Mouse (Mus musculus): ENCODE results near the gene Tusc2. TPM values are rescaled to one million over a fixed set of nuclear protein-coding genes. Genes with fewer than 3 reads are reported as not detected.

The Tusc2 gene
- polyA plus RNA-seq (2015; fragmentation: Nextera tagmentation; extraction: Ambion mirVana), result 95.3 and 114 TPM in 2 replicates

GRCm38 (mm10) chr9:107563029-107563581 lies at the start of gene Tusc2:
Gene Tusc2, plus strand, starts transcription at chr9:107563255.
- Histone ChIP-seq H3K27ac (replicated peaks) (peak within 1 kb of the TSS; percentile 80), H3K4me1 (replicated peaks) (peaks cover 43% of the 10 kb centered on the region), H3K9ac (peak within 1 kb of the TSS; percentile 95), H3K9me3 (no peaks in the 10 kb centered on the region), H3K27me3 (no peaks in the 10 kb centered on the region), H3K4me2 (peak within 1 kb of the TSS; percentile 78), H3K36me3 (peaks cover 69% of the 10 kb centered on the region), H3K4me3 (peak within 1 kb of the TSS; percentile 97)
- peak; percentile 94 for ATAC-seq (ENCODE audit: low read depth)
- WGBS, result under 1% methylated on average over 46 of the region's 46 CpGs

GRCm38 (mm10) chr9:107514303-107514955 lies 48.6 kb upstream of the Tusc2 start:
- peak overlapping the region; percentile 86; the same call in 1 of the 2 replicates for H3K27ac ChIP-seq (replicated peaks)
- WGBS, result 23% methylated on average over 14 of the region's 14 CpGs
- peak; percentile 24; the same call in 1 of the 2 replicates for ATAC-seq (ENCODE audit: low read depth)

DNA sequence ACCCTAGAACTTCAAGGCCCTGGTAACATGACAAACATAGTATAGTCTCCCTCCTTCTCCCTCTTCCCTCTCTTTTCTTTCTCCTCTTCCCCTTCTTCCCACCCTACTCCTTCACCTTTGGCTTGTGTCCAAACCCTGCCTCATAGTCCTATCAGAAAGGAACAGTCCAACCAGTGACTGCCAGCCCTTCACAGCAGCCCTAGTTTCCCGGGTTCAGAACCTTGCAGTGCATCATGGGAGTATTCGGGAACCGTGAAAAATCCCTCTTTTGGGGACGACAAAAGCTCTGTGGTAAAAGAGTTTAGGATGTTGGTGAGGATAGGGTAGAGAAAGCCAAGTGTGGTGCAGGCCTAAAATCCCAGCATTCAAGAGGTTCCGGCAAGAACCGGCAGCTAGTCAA lies 42.7 kb upstream of the Tusc2 start:
- H3K4me3 ChIP-seq, result no peak overlapping the region
- WGBS, result 38% methylated on average over 6 of the region's 6 CpGs
- H3K36me3 ChIP-seq, result peaks cover 42% of the 10 kb centered on the region
- H3K4me1 ChIP-seq (replicated peaks), result peaks cover 28% of the 10 kb centered on the region
- H3K27ac ChIP-seq (replicated peaks), result no peak overlapping the region; the same call in 1 of the 2 replicates
- H3K9ac ChIP-seq, result no peak overlapping the region
- no peak for ATAC-seq (ENCODE audit: low read depth)
- H3K4me2 ChIP-seq, result no peak overlapping the region
- no peaks in the 10 kb centered on the region for H3K9me3 ChIP-seq
- peaks cover 21% of the 10 kb centered on the region for H3K27me3 ChIP-seq

More at GRCm38 (mm10) chr9:107514303-107514955, 48.6 kb upstream of the Tusc2 start:
- Histone ChIP-seq H3K9ac (no peak overlapping the region; the same call in 1 of the 2 replicates), H3K36me3 (peaks cover 26% of the 10 kb centered on the region; the same call in 1 of the 2 replicates), H3K9me3 (no peaks in the 10 kb centered on the region), H3K4me3 (no peak overlapping the region), H3K27me3 (peaks cover 3% of the 10 kb centered on the region; the same call in 1 of the 2 replicates), H3K4me2 (no peak overlapping the region), H3K4me1 (replicated peaks) (peaks cover 51% of the 10 kb centered on the region)

DNA sequence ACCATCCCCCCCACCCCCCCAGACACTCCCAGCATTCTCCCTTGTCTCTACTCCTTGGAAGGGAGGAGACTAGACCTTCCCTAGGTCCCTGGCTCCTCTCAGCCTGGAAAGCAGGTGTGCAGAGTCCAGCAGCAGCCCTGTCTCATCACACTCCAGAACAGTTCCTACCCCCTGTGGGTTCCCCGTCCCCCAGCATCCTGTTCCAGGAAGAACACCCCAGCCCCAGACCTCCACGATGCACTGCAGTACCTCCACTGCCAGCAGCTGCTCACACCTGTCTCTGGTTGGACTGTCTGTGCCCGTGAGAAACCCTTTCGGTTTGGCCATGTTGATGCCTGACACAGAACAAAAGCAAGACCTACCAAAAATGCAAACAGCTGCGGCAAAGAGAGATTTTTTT lies 41.9 kb upstream of the Tusc2 start:
- Histone ChIP-seq H3K4me2 (no peak overlapping the region), H3K27me3 (peaks cover 30% of the 10 kb centered on the region), H3K4me1 (replicated peaks) (peaks cover 30% of the 10 kb centered on the region), H3K36me3 (peaks cover 47% of the 10 kb centered on the region), H3K9me3 (no peaks in the 10 kb centered on the region), H3K4me3 (no peak overlapping the region), H3K27ac (replicated peaks) (peak overlapping the region; percentile 64), H3K9ac (peak overlapping the region; percentile 34; the same call in 1 of the 2 replicates)
- ATAC-seq (ENCODE audit: low read depth), result no peak
- WGBS, result 64% methylated on average over 5 of the region's 5 CpGs

- ATAC-seq (ENCODE audit: low read depth), result 0 out of 2 replicates have a peak, but pooled peaks have one; percentile 27
- H3K9me3 ChIP-seq, result no peaks in the 10 kb centered on the region
- peaks cover 37% of the 10 kb centered on the region for H3K27me3 ChIP-seq
- H3K4me3 ChIP-seq, result no peak overlapping the region
- H3K36me3 ChIP-seq, result peaks cover 45% of the 10 kb centered on the region
- WGBS, result 28% methylated on average over 25 of the region's 25 CpGs
- H3K27ac ChIP-seq (replicated peaks), result peak overlapping the region; percentile 52; the same call in 1 of the 2 replicates
- peak overlapping the region; percentile 55 for H3K9ac ChIP-seq
- peak overlapping the region; percentile 29 for H3K4me2 ChIP-seq
- peaks cover 37% of the 10 kb centered on the region for H3K4me1 ChIP-seq (replicated peaks)
Measured at GRCm38 (mm10) chr9:107521711-107522399, 41.2 kb upstream of the Tusc2 start.

- Histone ChIP-seq H3K9me3 (no peaks in the 10 kb centered on the region), H3K36me3 (peaks cover 44% of the 10 kb centered on the region), H3K4me2 (peak overlapping the region; percentile 29; the same call in 1 of the 2 replicates), H3K4me1 (replicated peaks) (peaks cover 42% of the 10 kb centered on the region), H3K9ac (peak overlapping the region; percentile 55), H3K4me3 (no peak overlapping the region), H3K27ac (replicated peaks) (peak overlapping the region; percentile 52; the same call in 1 of the 2 replicates), H3K27me3 (peaks cover 41% of the 10 kb centered on the region)
- WGBS, result 22% methylated on average over 2 of the region's 2 CpGs
- no peak; the same call in 1 of the 2 replicates for ATAC-seq (ENCODE audit: low read depth)
Measured at GRCm38 (mm10) chr9:107522400-107522711, 40.7 kb upstream of the Tusc2 start.

GRCm38 (mm10) chr9:107526198-107527026 lies 36.6 kb upstream of the Tusc2 start:
- Histone ChIP-seq H3K36me3 (peaks cover 33% of the 10 kb centered on the region), H3K4me2 (peak overlapping the region; percentile 51), H3K27me3 (peaks cover 45% of the 10 kb centered on the region), H3K27ac (replicated peaks) (no peak overlapping the region), H3K9me3 (no peaks in the 10 kb centered on the region), H3K4me3 (peak overlapping the region; percentile 26), H3K9ac (peak overlapping the region; percentile 10; the same call in 1 of the 2 replicates), H3K4me1 (replicated peaks) (peaks cover 31% of the 10 kb centered on the region)
- 6% methylated on average over 40 of the region's 44 CpGs for WGBS
- ATAC-seq (ENCODE audit: low read depth), result peak; percentile 28; the same call in 1 of the 2 replicates

- H3K4me3 ChIP-seq, result peak within 1 kb of the TSS; percentile 86
- peak; percentile 98 for ATAC-seq (ENCODE audit: low read depth)
- WGBS, result under 1% methylated on average over 47 of the region's 48 CpGs
- H3K4me2 ChIP-seq, result peak within 1 kb of the TSS; percentile 100
- H3K36me3 ChIP-seq, result peaks cover 22% of the 10 kb centered on the region
- peak within 1 kb of the TSS; percentile 91 for H3K9ac ChIP-seq
- H3K4me1 ChIP-seq (replicated peaks), result peaks cover 35% of the 10 kb centered on the region
- peak within 1 kb of the TSS; percentile 77 for H3K27ac ChIP-seq (replicated peaks)
- no peaks in the 10 kb centered on the region; the same call in 1 of the 2 replicates for H3K27me3 ChIP-seq
- H3K9me3 ChIP-seq, result no peaks in the 10 kb centered on the region
Measured at GRCm38 (mm10) chr9:107533791-107534407, 29.2 kb upstream of the Tusc2 start, which contains the start of gene Tmem115. Gene Tmem115, plus strand, starts transcription at chr9:107533945.

- peak; percentile 17; the same call in 1 of the 2 replicates for ATAC-seq (ENCODE audit: low read depth)
- H3K4me3 ChIP-seq, result peak overlapping the region; percentile 86
- peak overlapping the region; percentile 77 for H3K27ac ChIP-seq (replicated peaks)
- no peaks in the 10 kb centered on the region for H3K9me3 ChIP-seq
- peaks cover 29% of the 10 kb centered on the region for H3K36me3 ChIP-seq
- under 1% methylated on average over 40 of the region's 40 CpGs for WGBS
- H3K4me2 ChIP-seq, result peak overlapping the region; percentile 100
- no peaks in the 10 kb centered on the region; the same call in 1 of the 2 replicates for H3K27me3 ChIP-seq
- peak overlapping the region; percentile 91 for H3K9ac ChIP-seq
- peaks cover 35% of the 10 kb centered on the region for H3K4me1 ChIP-seq (replicated peaks)
Measured at GRCm38 (mm10) chr9:107534408-107535202, 28.4 kb upstream of the Tusc2 start.

DNA sequence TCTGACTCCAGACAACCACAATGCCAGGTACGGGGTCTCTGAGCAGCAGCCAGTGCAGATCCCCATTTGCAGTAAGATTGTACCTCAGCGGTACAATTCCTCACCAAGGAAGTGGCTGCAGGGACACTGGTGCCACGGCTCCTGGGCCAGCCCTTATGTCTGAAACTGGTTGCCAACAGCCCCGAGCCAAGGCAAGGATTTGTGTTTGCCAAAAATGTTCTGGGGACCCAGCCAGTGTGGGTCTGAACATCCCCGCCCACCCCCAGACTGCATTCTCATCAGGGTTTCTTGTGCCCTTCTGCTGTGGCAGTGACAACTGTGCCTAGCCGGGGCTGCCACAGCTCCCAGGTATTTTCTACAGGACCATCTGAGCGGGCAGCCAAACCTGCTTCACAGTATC lies 24.8 kb upstream of the Tusc2 start:
- Histone ChIP-seq H3K4me2 (no peak overlapping the region), H3K9me3 (no peaks in the 10 kb centered on the region), H3K27ac (replicated peaks) (no peak overlapping the region), H3K9ac (no peak overlapping the region), H3K4me3 (no peak overlapping the region), H3K4me1 (replicated peaks) (peaks cover 62% of the 10 kb centered on the region), H3K27me3 (no peaks in the 10 kb centered on the region), H3K36me3 (peaks cover 37% of the 10 kb centered on the region)
- ATAC-seq (ENCODE audit: low read depth), result no peak
- WGBS, result 95% methylated on average over 7 of the region's 7 CpGs

All from neural tube, embryonic 13.5 days (tissue).